Mouse (Mus musculus): ENCODE results near the gene Prl2c1.
"Not testable (repeated sequence)": the region's sequence is repeated elsewhere in the genome, so short reads cannot be mapped to it uniquely, and the experiment has no call there.

Gene Prl2c1

DNA sequence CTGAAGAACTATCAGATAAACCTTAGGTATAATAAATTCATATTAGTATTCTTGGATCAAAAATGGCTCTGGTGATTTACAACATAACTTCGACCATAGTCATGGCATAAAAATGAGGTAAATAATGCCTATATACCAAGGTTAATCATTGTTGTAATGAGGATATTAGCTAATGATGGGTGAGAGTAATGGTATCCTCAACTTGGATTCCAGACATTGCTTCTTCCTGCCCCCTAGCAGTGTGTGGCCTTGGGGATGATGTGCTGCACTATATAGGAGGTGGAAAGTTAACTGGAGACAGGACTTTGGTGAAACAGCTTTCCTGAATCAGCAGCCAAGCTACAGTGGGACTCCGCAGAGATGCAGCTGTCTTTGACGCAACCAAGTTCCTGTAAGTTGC lies at the start of gene Prl2c1:
Gene Prl2c1 (plus strand): TSS at position 301 of the 400 bp plus-strand sequence.
- DNase-seq (ENCODE audit: low spot score), result no peak

DNA sequence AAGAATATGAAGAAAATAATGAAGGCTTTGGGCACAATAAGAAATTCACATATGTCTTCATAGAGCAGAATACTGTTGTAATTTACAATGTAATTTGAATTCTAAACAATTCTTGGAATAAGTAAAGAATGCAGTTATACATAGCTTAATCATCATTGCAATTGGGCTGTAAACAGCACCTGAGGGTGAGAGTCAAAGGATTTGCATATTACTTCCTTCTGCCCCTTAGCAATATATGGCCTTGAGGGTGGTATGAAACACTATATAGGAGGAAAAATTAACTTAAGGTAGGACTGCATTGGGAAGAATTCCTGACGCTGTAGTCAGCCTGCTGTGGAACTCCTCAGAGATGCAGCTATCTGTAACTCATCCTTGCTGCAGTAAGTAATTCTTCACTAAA lies 47.8 kb upstream of the Prl2c1 start, which contains the start of gene Prl2a1:
Gene Prl2a1 (plus strand): TSS at position 301 of the 400 bp plus-strand sequence.
- DNase-seq (ENCODE audit: low spot score), result no peak

DNA sequence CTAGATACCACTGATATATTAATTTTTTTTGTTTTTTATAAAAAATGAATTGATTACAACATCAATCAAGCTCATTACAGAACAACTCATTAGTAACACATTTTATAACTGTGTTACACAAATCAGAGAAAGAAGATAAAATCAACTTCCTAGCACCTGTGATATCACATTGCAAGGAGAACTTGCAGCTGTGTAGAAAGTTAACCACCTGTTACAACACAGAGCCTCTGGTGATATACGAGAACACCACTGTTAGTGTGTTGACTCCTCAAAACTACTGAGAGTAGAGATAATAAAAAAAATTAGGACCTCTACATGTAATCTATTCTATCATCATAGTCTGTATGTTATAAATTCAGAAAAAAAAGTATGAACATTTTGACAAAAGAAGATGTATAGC lies 46.4 kb upstream of the Prl2c1 start:
- no peak for DNase-seq (ENCODE audit: low spot score)

DNA sequence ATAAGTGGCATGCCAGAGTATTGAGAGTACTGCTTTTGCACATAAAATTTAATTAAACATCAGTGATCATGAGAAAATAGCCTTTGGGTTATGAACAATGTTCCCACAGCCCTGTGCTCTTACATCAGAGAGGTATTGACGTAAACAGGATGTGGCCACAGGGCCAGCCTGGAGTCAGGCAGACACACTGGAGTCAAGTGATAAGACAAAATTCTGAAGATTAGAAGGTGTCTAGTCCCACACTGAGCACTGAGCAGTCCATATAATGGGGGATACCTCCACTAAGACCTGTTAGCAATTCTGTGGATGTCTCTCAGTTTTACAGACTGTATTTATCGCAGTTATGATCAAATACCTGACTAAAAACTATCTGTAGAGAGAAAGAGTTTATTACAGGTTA lies 55.1 kb downstream of the Prl2c1 start:
- not testable (repeated sequence) for DNase-seq (ENCODE audit: low spot score)
